Mouse (Mus musculus): ENCODE measurements around the gene Tnxb. TPM values are rescaled to one million over a fixed set of nuclear protein-coding genes. Genes with fewer than 3 reads are reported as not detected.

Gene Tnxb
- total RNA-seq (2022): 10 to 100 TPM; 18.1 to 27.4 (median 23.3) TPM

DNA sequence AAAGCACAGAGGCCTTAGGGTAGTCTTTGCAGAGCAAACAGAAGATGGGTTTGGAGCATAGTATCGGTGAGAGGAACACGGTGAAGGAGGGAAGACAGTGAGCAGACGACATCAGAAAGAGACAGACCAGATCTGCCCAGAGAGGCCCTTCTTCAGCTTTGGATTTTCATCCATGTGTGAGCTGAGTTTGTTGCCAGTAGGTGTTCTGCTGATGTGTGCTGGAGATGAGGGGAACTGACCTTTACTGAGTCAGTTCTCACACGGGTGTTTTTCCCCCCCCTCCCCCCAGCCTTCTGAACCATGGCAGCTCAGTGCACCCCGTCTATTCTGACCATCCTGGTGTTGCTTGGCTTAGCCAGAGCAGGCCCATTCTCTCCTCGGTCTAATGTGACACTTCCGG lies at the start of gene Tnxb:
TSS of gene Tnxb (plus strand) at position 301 of the 400 bp plus-strand sequence.
- DNase-seq (ENCODE audit: low spot score in 2 of 2): no peak

DNA sequence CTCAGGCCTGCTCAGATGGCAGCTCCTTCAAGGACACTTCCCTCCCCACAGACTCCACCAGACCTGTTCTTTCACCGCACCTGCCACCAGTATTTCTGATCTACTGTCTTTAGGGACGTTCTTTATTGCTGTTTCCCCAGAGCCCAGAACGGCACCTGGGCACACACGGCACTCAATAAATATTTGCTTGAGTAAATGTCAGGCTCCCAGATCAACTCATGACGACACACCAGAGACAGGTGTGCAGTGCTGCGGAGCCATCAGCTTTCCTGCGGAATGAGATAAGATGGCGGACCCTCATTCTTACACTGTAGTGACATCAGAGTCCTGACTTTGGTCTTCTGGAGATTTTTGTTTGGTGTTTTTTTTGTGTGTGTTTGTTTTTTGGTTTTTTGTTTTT lies 49.3 kb upstream of the Tnxb start:
- no peak for DNase-seq (ENCODE audit: low spot score in 2 of 2)

DNA sequence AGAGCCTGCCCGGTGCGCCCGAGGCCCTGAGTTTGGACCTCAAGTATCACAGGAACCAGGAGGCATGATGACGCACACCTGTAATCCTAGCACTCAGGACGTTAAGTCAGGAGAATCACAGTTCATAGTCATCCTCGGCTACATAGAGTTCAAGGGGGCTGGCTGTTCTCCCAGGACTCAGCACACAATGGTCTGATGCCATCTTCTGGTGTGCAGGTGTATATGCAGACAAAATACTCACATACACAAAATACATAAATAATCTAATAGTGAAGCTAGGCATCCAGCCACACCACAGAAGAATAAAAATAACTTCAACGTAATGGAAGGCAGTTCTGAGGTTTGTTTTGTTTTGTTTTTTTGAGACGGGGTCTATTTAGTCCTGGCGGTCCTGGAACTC lies 47.2 kb upstream of the Tnxb start:
- DNase-seq (ENCODE audit: low spot score in 2 of 2): no peak

DNA sequence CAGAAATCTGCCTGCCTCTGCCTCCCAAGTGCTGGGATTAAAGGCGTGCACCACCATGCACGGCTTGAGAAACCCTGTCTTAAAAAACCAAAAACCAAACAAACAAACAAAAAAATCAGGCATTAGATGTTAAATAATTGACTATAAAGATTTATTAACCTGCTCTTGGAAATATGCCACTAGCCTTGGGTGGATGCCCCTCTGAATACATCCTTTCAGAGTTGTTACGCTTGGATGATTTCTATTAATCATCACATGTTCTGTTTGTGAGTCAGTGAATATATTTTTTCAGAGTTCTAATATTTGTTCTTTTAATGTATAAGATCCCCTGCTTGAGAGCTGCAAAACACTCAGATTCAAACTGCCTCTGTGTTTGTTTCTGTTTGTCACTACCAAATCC lies 45.4 kb upstream of the Tnxb start:
- no peak for DNase-seq (ENCODE audit: low spot score in 2 of 2)

DNA sequence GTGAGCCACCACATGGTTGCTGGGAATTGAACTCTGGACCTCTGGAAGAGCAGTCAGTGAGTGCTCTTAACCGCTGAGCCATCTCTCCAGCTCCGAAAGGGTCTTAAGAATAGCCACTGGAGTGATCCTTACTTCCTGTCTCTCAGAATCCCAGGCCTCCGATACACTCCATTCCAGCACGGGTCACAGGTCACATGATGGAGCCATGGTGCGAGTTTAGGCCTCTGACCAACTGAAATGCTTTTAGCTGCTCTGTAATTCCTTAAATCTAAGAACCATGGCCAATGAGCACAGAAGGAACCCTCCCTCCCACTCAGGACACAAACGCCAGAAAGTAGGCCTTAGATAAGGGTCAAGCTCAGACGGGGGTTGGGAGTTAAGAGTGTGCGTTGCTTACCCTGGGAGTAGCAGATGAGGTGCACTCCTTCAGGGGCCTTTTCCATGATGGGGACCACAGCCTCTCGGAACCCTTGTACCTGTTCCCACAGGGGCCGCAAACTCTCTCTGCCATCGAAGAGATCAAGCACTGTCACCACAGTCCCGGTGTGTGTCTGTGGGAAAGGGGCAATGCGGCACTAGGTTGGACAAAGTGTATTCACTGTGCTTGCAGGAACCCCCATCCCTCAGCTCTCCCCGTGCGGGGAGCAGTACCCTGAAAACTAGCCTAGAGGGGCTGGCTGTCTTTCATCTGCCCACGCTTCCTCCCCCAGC lies 44.1 kb upstream of the Tnxb start:
- no peak for DNase-seq (ENCODE audit: low spot score in 2 of 2)

DNA sequence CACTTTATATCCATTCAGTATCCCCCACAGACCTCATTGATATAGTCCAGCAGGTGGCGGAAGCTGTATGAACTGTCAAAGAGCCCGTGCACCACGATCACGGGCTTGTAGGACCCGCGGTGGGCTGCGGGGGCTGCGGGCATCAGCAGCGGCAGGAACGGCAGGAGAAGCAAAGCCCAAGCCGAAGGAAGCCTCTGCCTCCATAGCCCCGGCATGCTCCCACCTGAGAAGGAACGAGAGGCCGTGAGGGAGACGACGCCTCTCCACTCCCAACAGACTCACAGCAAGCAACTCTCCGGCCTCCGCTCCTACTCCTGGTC lies 43.6 kb upstream of the Tnxb start:
- no peak for DNase-seq (ENCODE audit: low spot score in 2 of 2)

DNA sequence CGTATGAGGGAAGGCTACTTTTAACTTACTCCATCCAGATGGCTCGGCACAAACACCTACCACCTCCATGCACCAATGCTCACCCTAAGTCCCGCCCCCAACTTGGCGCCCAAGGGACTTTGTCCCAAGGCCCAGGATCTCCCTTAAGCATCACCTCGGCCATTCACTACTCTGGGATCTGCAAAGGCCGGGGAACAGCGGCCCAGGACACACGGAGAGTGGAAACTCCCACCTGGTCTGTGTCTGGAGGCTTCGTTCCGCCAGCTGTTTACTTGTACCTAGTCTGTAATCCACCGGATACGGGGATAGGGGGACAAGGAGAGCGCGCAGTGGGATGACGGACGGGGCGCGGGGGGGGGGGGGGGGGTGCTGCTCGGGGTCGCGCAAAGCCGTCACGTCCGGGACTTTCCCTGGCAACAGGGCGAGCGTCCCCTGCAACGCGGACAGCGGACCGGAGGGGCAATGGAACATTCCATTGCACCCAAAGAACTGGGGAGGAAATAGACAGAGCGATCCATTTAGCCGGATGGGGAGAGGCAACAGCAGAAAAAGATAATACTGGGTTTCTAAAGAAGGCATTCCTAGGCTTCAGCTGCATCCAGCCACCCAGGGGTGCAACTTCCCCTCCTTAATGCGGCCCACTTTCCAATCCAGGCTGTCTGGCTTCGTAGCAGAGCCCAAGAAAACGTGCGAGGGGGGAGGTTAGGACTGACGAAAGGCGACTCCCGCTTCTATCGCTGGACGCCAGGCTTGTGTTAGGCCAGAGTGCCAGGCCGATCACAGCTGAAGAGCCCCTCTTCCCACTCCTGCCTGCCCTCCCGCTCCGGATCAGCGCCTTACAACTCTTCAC lies 43.0 kb upstream of the Tnxb start:
- DNase-seq (ENCODE audit: low spot score in 2 of 2): peak; percentile 61 to 72

DNA sequence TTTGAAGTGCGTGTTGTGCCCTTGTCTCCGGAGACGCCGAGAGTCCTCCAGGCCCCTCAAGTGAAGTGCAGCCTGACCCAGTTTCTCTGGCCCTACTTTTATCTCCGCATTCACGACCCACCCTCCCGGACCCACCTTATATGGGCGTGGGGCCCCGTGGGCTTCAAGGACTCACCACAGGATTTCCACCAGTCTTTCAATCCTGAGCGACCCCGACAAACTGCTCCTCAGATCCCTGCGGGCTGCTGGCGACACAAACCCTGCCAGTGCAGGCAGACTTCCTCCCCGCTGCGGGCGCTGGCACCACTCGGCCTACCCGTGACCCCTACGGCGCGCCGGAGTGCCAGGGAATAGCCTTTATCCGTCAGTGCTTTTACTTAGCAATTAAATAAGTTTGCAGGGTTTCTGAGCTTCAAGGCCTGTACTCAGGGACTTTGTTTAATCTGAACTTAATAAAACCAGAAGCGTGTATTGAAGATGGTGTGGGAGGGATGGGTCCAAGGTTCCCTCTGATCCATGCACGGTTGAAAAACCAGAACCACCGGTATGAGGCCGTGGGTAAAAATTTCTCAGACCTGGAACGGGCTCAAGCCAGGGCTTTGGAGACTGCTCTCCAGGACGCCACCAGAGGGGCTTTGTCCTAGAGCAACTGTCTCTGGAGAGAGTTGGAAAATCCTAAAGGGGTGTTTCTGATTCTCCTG lies 42.2 kb upstream of the Tnxb start, which contains the start of gene Ppt2:
TSS of gene Ppt2 (minus strand) at position 568 of the 701 bp plus-strand sequence.
- peak in 1 of 2 experiments; percentile 50 for DNase-seq (ENCODE audit: low spot score in 2 of 2)

DNA sequence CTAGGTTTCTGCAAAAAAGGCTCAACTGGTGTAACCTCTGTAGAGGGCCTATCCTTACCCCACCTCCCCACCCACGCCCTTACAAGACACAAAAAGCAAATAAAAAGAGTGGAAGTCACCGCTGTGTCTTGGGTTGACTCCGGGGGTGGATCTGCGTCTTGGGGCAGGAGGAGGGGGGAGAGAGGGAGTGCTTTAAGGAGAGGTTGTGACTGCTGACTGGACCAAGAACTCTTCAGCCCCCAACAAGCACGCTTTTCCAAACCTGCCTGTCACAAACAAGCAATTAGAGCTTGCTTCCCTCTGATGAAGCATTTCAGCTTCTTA lies 41.7 kb upstream of the Tnxb start:
- no peak for DNase-seq (ENCODE audit: low spot score in 2 of 2)

DNA sequence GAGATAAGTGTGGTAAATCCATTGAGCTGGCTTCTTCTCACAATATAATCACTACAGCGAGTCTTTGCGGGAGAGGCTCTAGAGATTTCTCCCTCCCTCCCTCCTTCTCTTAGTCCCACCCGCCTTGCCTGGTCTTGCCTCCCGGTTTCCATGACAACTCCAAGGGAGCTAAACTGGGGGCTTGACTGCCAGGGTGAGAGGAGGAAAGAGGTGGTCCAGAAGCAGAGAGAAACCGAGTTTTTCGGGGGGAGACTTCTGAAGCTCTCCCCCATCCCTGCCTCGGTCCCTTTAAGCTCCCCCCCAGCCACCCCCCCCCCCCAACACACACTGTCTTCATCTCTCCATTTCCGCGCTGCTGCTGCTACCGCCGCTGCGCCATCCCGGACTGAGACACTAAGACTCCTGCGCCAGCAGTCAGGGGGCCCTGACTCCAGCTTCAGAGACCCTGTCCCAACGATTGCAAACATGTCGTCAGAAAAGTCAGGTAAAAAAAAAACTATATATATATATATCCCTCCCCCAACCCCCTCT lies 41.0 kb upstream of the Tnxb start, which contains the start of gene Prrt1:
TSS of gene Prrt1 (plus strand) at position 313 of the 531 bp plus-strand sequence.
- no peak for DNase-seq (ENCODE audit: low spot score in 2 of 2)

DNA sequence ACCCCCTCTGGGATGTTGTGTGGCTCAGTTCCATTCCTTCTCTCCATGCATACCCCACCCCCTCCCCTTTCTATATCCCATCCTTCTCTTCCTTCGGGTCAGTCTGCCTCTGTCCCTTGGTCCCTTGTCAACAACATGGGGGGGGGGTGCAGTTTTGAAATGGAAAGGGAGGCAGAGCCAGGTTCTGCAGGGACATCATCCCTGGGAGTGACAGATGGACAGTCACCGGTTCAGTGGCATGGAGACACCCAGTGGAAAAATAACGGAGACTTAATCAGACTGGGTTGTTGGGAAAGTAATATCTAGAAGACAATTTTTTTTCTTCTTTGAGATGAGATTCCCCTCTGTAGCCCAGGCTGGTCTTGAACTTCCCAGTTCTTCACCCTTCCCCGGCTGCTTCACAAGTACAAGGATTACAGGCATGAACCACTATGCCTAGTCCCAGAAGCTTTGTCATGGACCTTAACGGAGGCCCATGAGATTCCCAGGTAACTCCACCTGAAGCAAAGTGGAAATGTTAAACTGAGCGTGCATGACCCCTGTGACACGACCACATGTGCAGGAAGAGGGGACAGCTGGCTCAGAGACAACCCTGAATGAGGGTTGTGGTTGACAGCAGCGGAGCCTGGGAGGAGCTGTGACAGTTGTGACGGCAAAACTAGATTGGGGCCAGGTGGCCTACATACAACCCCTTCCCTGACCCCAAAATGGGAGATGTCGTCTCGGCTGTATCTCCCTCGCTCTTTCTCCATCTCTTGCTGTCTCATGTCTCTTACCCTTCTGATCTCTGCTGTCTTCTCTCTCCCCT lies 40.3 kb upstream of the Tnxb start:
- no peak for DNase-seq (ENCODE audit: low spot score in 2 of 2)

DNA sequence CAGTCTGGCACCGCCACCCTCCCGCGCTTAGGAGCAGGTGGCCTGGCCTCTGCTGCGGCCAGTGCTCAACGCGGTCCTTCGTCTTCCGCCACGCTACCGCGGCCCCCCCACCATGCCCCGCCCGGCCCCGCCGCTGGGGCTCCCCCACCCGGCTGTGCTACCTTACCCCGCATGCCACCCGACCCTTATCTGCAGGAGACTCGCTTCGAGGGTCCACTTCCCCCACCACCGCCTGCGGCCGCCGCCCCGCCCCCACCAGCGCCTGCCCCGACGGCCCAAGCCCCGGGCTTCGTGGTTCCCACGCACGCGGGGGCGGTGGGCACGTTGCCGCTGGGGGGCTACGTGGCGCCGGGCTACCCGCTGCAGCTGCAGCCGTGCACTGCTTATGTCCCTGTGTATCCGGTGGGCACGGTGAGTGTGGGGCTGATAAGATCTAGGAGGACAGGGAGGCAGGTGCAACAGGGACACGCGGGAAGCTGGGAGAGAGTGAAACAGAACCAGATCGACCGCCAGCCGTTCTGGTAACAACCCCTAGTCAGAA lies 39.5 kb upstream of the Tnxb start:
- DNase-seq (ENCODE audit: low spot score in 2 of 2): no peak

DNA sequence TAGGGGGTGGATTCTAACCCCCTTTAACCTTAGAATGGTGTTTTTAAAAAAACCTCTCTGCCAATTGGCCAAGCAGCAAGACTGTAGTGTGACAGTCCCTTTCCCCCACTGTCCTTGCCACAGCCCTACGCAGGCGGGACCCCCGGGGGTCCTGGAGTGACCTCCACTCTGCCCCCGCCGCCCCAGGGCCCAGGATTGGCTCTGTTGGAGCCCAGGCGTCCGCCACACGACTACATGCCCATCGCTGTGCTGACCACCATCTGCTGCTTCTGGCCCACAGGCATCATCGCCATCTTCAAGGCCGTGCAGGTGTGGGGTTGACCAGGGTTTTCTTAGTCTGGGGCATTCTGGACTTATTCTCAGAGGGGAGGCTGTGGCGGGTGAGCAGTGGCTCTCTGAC lies 38.7 kb upstream of the Tnxb start:
- DNase-seq (ENCODE audit: low spot score in 2 of 2): no peak

DNA sequence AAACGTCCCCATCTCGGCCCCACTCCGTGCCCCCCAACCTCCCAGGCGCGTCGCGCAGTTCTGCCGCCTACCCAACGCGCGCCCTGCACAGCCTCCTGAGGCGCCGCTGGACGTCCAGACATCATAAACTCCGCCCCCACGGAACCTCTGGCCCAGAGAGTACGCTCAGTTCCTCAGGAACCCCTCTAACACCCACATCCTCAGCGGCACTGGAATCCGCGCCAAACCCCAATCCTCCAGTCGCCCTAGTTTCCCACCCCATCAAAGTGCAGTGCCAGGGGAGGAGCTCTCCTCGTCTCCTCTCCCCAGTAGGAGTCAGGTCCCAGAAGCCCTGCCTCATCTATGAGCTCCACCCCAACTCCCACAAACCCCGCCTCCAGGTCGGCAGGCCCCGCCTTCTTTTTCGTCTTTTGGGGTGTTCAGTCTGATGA lies 38.1 kb upstream of the Tnxb start:
- peak; percentile 68 to 76 for DNase-seq (ENCODE audit: low spot score in 2 of 2)

DNA sequence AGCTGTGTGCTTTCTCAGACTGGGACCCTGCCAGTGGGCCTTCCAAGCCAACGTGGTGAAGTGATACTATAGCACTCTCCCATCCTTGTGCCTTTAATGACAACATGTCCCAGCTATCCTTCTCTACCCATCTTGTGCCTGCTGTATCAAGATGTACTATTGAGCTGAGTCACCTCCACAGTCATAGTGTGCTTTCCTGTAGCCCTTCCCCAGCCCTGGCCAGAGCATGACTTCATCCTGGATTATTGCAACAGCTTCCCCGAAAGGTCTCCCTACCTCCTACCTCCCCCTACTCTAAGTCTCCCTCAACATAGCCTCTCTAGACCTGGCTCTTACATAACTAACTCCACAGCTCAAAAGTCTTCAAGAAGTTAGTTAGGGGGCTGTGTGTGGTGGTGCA lies 34.7 kb upstream of the Tnxb start:
- DNase-seq (ENCODE audit: low spot score in 2 of 2): no peak

DNA sequence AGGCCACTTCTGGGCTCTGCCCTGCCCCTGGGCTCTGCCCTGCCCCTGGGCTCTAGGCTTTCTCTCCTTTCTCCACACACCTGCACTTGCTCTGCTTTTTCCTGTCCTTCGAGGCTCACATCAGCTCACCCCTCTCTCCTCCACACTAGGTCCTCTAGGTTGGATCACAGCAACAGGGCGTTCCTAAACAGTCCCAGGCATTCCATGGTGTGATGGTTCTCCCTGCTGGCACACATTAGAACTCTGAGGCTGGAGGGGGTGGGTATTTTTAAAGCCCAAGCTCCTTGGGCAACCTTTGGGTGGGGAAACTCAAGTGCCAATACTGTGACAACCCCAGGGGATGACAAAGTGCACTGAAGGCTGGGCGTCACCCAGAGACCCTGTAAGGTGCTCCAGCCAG lies 32.9 kb upstream of the Tnxb start:
- DNase-seq (ENCODE audit: low spot score in 2 of 2): no peak

DNA sequence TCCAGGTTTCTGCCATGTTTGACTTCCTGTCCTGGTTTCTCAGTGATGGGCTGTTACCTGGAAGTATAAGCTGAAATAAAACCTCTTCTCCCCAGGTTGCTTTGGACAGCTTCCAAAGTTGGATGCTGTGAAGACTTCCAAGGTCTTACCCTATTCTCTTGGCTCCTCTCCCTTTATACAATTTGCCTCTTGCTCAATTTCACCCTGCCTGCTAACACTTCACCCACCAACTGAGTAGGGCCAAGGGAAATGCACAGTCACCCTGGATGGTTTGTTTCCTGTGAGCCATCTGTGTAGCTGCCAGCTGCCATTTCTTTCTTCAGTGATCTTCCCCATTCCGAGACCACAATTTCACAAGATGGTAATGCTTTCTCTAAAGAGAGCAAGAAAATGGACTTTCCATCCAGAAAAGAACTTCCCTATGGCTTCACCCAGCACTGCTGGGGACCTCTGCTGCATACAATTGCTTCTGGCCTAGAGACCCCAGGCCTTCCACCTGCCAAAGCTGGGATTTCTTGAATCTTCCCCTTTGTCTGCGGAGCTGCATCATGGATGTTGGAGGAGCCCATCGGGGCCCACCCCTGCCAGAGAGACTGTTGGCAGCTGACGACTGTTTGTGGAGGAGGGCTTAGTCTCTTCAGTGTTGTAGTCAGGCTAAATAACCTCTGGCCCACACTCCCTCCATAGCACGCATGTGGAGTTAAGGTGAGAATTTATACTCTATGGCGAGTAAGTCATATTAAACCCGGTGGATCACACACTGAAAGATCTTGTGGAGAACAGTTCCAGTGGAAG lies 30.7 kb upstream of the Tnxb start:
- no peak for DNase-seq (ENCODE audit: low spot score in 2 of 2)

DNA sequence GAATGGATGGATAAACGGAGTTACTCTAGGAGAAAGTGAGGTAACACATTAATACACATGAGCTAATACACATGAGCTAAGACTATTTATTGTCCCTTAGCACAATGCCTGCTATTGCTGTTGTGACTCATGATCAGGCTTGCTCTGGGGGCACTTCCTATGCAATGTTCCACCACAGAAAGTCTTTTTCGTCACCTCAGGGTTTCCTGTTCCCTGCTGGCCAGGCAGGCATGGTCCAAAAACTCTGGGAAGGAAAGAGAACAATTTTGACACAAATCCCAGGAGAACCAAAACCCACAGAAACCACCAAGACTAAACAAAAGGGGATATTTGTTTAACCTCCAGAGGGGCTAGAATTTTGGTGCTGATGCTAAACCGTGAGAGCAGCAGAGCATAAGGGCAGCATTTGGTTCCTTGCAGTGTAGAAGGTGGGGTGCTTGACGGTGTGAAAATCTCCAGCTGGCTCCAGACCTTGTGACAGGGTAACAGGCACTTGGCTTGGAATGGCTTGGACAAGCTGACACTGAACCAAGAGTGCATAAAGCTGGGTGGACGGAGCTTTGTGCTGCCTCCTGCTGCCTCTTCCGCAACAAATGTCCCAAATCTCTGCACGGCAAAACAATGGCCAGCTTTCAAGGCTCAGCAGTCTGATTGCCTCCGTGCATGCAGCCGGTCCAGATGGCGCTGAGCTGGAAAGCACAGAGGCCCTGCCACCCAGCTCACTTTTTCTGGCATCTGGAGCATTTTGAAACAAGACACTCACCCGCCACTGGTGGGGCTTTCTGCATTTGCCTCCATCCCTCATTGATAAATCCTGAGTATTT lies 29.3 kb upstream of the Tnxb start:
- DNase-seq (ENCODE audit: low spot score in 2 of 2): no peak

DNA sequence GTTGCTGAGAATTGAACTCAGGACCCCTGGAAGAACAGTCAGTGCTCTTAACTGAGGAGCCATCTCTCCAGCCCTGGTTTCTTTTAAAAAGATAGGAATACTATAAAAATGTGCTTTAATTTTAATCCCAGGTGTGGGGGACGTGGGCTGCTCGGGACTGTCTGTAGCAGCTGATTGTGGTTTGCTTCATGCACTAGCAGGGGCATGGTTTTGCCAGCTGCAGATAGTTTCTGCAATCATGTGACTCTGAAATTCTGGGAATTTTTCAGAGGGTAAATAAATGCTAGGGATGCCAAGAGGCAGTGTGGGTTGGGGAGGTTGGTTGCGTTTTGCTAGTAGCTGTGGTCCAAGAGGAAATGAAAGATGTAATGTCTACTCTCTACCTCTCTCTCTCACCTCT lies 28.4 kb upstream of the Tnxb start:
- no peak for DNase-seq (ENCODE audit: low spot score in 2 of 2)

Measured in gastrocnemius, adult 8-10 months (tissue).